Mouse (Mus musculus) MEL (cell line): ENCODE measurements at regions not wholly inside any gene's neighbourhood (a gene's known extent, or its start where the extent isn't known, plus 50 kb on each side); places are given as distances from the start of the nearest gene placed in this dataset.

Experiments
- DNase-seq: peaks from one replicate; pipeline ENCODE4 v3.0.0; 2011; ENCODE audit warnings: low read depth, low spot score
- H3K27ac ChIP-seq: 2 replicates; pipeline ENCODE4 v1.5.1; 2012; ENCODE audit warnings: low read depth, mild to moderate bottlenecking, control low read depth, low read length, moderate library complexity; ENCODE audit not compliant: control insufficient read depth
- H3K27me3 ChIP-seq, 2 experiments: fragments of 150-350 bp in 1 of 2; sonication (generic) in 1 of 2; 2 replicates each; pipeline ENCODE4 v1.6.1; 2012; ENCODE audit warnings: low read length in 2 of 2, mild to moderate bottlenecking in 2 of 2, improper control_type of control experiment in 1 of 2, moderate library complexity in 1 of 2; ENCODE audit not compliant: insufficient read depth in 2 of 2, control insufficient read depth in 1 of 2
- H3K36me3 ChIP-seq, 2 experiments: 2 replicates each; pipeline ENCODE4 v1.6.1; 2012 to 2014; ENCODE audit warnings: low read length in 2 of 2, improper control_type of control experiment in 1 of 2, inconsistent platforms in 1 of 2, mild to moderate bottlenecking in 1 of 2; ENCODE audit not compliant: insufficient read depth in 2 of 2, control insufficient read depth in 1 of 2
- H3K4me1 ChIP-seq, 2 experiments: fragments of 150-350 bp in 1 of 2; sonication (generic) in 1 of 2; 2 replicates each; pipeline ENCODE4 v1.6.1; 2012; ENCODE audit warnings: low read length in 2 of 2, improper control_type of control experiment in 1 of 2, mild to moderate bottlenecking in 1 of 2; ENCODE audit not compliant: insufficient read depth in 2 of 2, control insufficient read depth in 1 of 2
- H3K4me3 ChIP-seq, 2 experiments: fragments of 150-350 bp in 1 of 2; sonication (generic) in 1 of 2; 2 replicates each; pipeline ENCODE4 v1.5.1; 2012; ENCODE audit warnings: low read depth in 2 of 2, low read length in 2 of 2, mild to moderate bottlenecking in 2 of 2, moderate library complexity in 2 of 2, control low read depth in 1 of 2, improper control_type of control experiment in 1 of 2; ENCODE audit not compliant: control insufficient read depth in 1 of 2, insufficient read depth in 1 of 2
- H3K79me2 ChIP-seq: 2 replicates; pipeline ENCODE4 v1.6.1; 2012; ENCODE audit warnings: mild to moderate bottlenecking, low read length, moderate library complexity; ENCODE audit not compliant: control insufficient read depth, poor library complexity, insufficient read depth
- H3K9ac ChIP-seq: 2 replicates; pipeline ENCODE4 v1.6.1; 2012; ENCODE audit warnings: low read depth, mild to moderate bottlenecking, control low read depth, low read length, moderate library complexity; ENCODE audit not compliant: control insufficient read depth, poor library complexity, severe bottlenecking
- H3K9me3 ChIP-seq: fragments of 150-350 bp; sonication (generic); replicated peaks from 2 replicates; pipeline ENCODE4 v1.6.1; 2012; ENCODE audit warnings: mild to moderate bottlenecking, low read length, improper control_type of control experiment, moderate library complexity; ENCODE audit not compliant: insufficient read depth
- BHLHE40 ChIP-seq: IDR thresholded peaks from 2 replicates; pipeline ENCODE4 v1.6.1; 2012; ENCODE audit warnings: low read depth, mild to moderate bottlenecking, inconsistent platforms, low read length, improper control_type of control experiment, borderline replicate concordance
- CTCF ChIP-seq, 3 experiments: IDR thresholded peaks in 2 of 3; conservative IDR thresholded peaks in 1 of 3; 2 replicates each; pipeline ENCODE4 v1.5.1; 2011 to 2012; ENCODE audit warnings: low read length in 3 of 3, low read depth in 2 of 3, mild to moderate bottlenecking in 2 of 3, improper control_type of control experiment in 1 of 3, inconsistent platforms in 1 of 3, mixed read lengths in 1 of 3, moderate library complexity in 1 of 3; ENCODE audit not compliant: control insufficient read depth in 1 of 3, insufficient read depth in 1 of 3, poor library complexity in 1 of 3, severe bottlenecking in 1 of 3
- GATA1 ChIP-seq: IDR thresholded peaks from 2 replicates; pipeline ENCODE4 v1.6.1; 2011; ENCODE audit warnings: low read depth, low read length, improper control_type of control experiment
- HCFC1 ChIP-seq: IDR thresholded peaks from 2 replicates; pipeline ENCODE4 v1.6.1; 2012; ENCODE audit warnings: low read depth, mild to moderate bottlenecking, inconsistent platforms, low read length, improper control_type of control experiment, moderate library complexity
- KAT2A ChIP-seq: conservative IDR thresholded peaks from 2 replicates; pipeline ENCODE4 v1.6.1; 2012; ENCODE audit warnings: low read depth, low read length, improper control_type of control experiment, inconsistent platforms
- MAX ChIP-seq: IDR thresholded peaks from 2 replicates; pipeline ENCODE4 v1.6.1; 2011; ENCODE audit warnings: low read length, improper control_type of control experiment
- MAZ ChIP-seq: IDR thresholded peaks from 2 replicates; pipeline ENCODE4 v1.6.1; 2012; ENCODE audit warnings: low read depth, mild to moderate bottlenecking, inconsistent platforms, low read length, improper control_type of control experiment
- MEF2A ChIP-seq: IDR thresholded peaks from 2 replicates; pipeline ENCODE4 v1.6.1; 2014; ENCODE audit warnings: low read depth, mild to moderate bottlenecking, inconsistent platforms, low read length, improper control_type of control experiment; ENCODE audit not compliant: poor library complexity, insufficient replicate concordance, severe bottlenecking; ENCODE audit errors: extremely low read depth
- MXI1 ChIP-seq: IDR thresholded peaks from 2 replicates; pipeline ENCODE4 v1.6.1; 2011; ENCODE audit warnings: mild to moderate bottlenecking, low read depth, low read length, improper control_type of control experiment
- MYC ChIP-seq: IDR thresholded peaks from 2 replicates; pipeline ENCODE4 v1.6.1; 2011; ENCODE audit warnings: low read depth, mild to moderate bottlenecking, low read length, improper control_type of control experiment, moderate library complexity
- NRF1 ChIP-seq: IDR thresholded peaks from 2 replicates; pipeline ENCODE4 v1.6.1; 2014; ENCODE audit warnings: low read depth, mild to moderate bottlenecking, inconsistent platforms, low read length, improper control_type of control experiment, moderate library complexity; ENCODE audit not compliant: poor library complexity, insufficient read depth, severe bottlenecking
- POLR2A ChIP-seq, 2 experiments: IDR thresholded peaks; 2 replicates each; pipeline ENCODE4 v1.6.1; 2011 to 2012; ENCODE audit warnings: low read length in 2 of 2, mild to moderate bottlenecking in 2 of 2, control low read depth in 1 of 2, improper control_type of control experiment in 1 of 2, low read depth in 1 of 2, moderate library complexity in 1 of 2; ENCODE audit not compliant: control insufficient read depth in 1 of 2, insufficient read depth in 1 of 2, poor library complexity in 1 of 2
- POLR2AphosphoS5 ChIP-seq: IDR thresholded peaks from 2 replicates; pipeline ENCODE4 v1.6.1; 2012; ENCODE audit warnings: low read depth, borderline replicate concordance, mild to moderate bottlenecking, inconsistent platforms, low read length, moderate library complexity, mixed read lengths
- RAD21 ChIP-seq: IDR thresholded peaks from 2 replicates; pipeline ENCODE4 v1.6.1; 2011; ENCODE audit warnings: mild to moderate bottlenecking, low read depth, low read length, improper control_type of control experiment
- SMC3 ChIP-seq: IDR thresholded peaks from 2 replicates; pipeline ENCODE4 v1.6.1; 2011; ENCODE audit warnings: low read depth, low read length, improper control_type of control experiment
- TAL1 ChIP-seq: IDR thresholded peaks from 2 replicates; pipeline ENCODE4 v1.6.1; 2012; ENCODE audit warnings: mild to moderate bottlenecking, inconsistent platforms, low read length, moderate library complexity, mixed read lengths
- TBP ChIP-seq: IDR thresholded peaks from 2 replicates; pipeline ENCODE4 v1.8.0; 2011; ENCODE audit warnings: low read depth, low read length, improper control_type of control experiment
- USF1 ChIP-seq: IDR thresholded peaks from 2 replicates; pipeline ENCODE4 v1.6.1; 2014; ENCODE audit warnings: low read depth, mild to moderate bottlenecking, inconsistent platforms, low read length, improper control_type of control experiment, moderate library complexity
- ZC3H11A ChIP-seq: IDR thresholded peaks from 2 replicates; pipeline ENCODE4 v1.6.1; 2012; ENCODE audit warnings: low read depth, mild to moderate bottlenecking, inconsistent platforms, low read length, improper control_type of control experiment
- ZMIZ1 ChIP-seq: IDR thresholded peaks from 2 replicates; pipeline ENCODE4 v1.6.1; 2012; ENCODE audit warnings: low read depth, mild to moderate bottlenecking, inconsistent platforms, low read length, improper control_type of control experiment, moderate library complexity

DNA sequence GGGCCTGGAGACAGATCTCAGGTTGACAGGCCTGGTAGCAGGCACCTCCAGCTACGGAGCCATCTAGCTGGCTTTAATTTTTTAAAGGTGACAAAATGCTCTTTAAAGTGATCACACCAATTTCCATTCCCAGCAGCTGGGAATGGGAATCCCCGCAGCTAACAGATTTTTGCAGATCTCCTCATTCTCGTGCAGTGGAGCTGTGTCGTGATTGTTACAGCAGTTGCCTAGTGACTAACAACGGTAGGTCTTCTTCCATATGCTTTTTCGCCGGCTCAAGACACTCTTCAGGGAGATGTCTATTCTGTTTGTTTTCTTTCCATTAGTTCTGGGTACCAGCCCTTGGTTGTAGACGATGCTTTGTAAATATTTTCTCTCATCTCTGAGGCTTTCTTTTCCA is 109.3 kb downstream of the Bcl2l11 start (continued):
- TF ChIP-seq NRF1 = no peak
- TF ChIP-seq MEF2A = no peak
- no peak for TF ChIP-seq RAD21
- TF ChIP-seq MYC = no peak
- TF ChIP-seq CTCF (IDR thresholded peaks at IDR 0.05 in 2 of 3, conservative IDR thresholded peaks at IDR 0.05 in 1 of 3; ENCODE audit: control insufficient read depth in 1 of 3, insufficient read depth in 1 of 3, low read depth in 2 of 3, low read length in 3 of 3, poor library complexity in 1 of 3, severe bottlenecking in 1 of 3) = no peak
- no peak for TF ChIP-seq SMC3

DNA sequence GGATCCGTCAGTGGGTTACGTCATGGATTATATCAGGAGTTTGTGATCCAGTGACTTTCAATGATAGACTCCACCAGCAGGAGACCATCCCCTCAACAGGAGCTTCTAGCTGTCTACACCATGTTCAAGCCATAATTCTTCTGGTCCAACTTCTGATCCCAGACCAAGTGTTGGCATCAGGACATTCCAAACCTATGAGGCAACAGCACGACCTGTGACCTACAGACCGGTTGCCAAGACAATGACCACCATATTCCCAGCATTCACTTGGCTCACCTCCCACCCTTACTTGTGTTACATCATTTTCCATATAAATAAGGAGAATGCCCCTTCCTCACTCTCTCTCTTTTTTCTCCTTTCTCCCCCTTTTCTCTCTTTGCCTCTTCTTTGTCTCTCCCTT is 113.6 kb downstream of the Bcl2l11 start:
- TF ChIP-seq TBP (no peak), BHLHE40 (no peak), MAZ (no peak)
- H3K27me3 ChIP-seq = peaks cover 0 to 1% of the 10 kb centered on the region in 2 experiments; a peak in 1 of 4 replicates
- no peak overlapping the region for H3K4me3 ChIP-seq
- H3K79me2 ChIP-seq = no peaks in the 10 kb centered on the region
- H3K36me3 ChIP-seq = no peaks in the 10 kb centered on the region
- H3K27ac ChIP-seq = no peak overlapping the region
- no peaks in the 10 kb centered on the region for H3K4me1 ChIP-seq
- H3K9ac ChIP-seq = no peak overlapping the region
- H3K9me3 ChIP-seq = no peaks in the 10 kb centered on the region
- DNase-seq = no peak

DNA sequence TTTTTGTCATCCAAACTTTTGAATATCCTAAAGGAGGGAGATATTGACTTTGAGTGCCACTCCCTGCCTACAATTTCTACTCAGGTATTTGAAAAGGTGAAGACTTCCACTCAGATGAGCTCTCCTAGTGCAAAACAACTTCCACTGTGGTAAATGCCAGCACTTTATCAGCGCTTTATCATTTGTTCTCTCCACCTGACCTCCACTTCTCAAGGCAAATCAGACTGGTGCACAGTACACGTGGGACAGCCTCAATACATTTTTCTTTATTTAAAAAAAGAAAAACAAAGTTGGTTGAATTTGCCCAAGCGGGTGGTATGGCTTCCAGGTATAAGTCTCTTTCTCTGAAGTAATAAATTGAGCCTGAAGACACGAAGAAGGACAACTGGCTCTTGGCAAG is 114.2 kb downstream of the Bcl2l11 start:
- TF ChIP-seq POLR2A (IDR thresholded peaks at IDR 0.05; ENCODE audit: control insufficient read depth in 1 of 2, insufficient read depth in 1 of 2, low read depth in 1 of 2, low read length in 2 of 2, poor library complexity in 1 of 2) = no peak
- TF ChIP-seq BHLHE40 = no peak
- no peak for TF ChIP-seq TAL1
- TF ChIP-seq ZC3H11A = no peak
- TF ChIP-seq MYC = no peak
- TF ChIP-seq MAZ = no peak
- TF ChIP-seq ZMIZ1 = no peak
- TF ChIP-seq KAT2A = no peak
- TF ChIP-seq MAX = no peak
- TF ChIP-seq USF1 = no peak
- no peak for TF ChIP-seq HCFC1
- no peak for TF ChIP-seq TBP
- no peak for TF ChIP-seq MXI1
- TF ChIP-seq POLR2AphosphoS5 = no peak
- TF ChIP-seq RAD21 = no peak
- TF ChIP-seq GATA1 = no peak
- Histone ChIP-seq H3K4me3 (no peak overlapping the region), H3K36me3 (no peaks in the 10 kb centered on the region), H3K9ac (no peak overlapping the region), H3K27ac (no peak overlapping the region), H3K4me1 (no peaks in the 10 kb centered on the region), H3K79me2 (no peaks in the 10 kb centered on the region), H3K27me3 (peaks cover 0 to 1% of the 10 kb centered on the region in 2 experiments; a peak in 1 of 4 replicates), H3K9me3 (no peaks in the 10 kb centered on the region)
- DNase-seq = no peak
